Mouse (Mus musculus): Measurements from ENCODE around the gene Frmd4b. TPM values are rescaled to one million over a fixed set of nuclear protein-coding genes. Genes with fewer than 3 reads are reported as not detected.
A peak's percentile ranks its signal among the peaks of the same experiment; 100 is the strongest.

Frmd4b gene
- total RNA-seq, 2 experiments from 2014 or later, result 19.5 to 21.0 TPM

GRCm38 (mm10) chr6:97531043-97531442, 86.3 kb downstream of the Frmd4b start:
- peak; percentile 17 to 53 for DNase-seq (ENCODE audit: low spot score in 2 of 2)
- intact Hi-C loops (cut with DNase I), result no loop called here

- no peak for DNase-seq (ENCODE audit: low spot score in 2 of 2)
- intact Hi-C loops (cut with DNase I), result loop anchor here (10.0 kb wide), 1 partner anchor 354 kb away; the partner anchor contains the start of gene Tmf1
Observed at GRCm38 (mm10) chr6:97528961-97529680, 88.2 kb downstream of the Frmd4b start.

GRCm38 (mm10) chr6:97526092-97526491, 91.2 kb downstream of the Frmd4b start:
- intact Hi-C loops (cut with DNase I), result loop anchor here (10.0 kb wide), 1 partner anchor 351 kb away; the partner anchor contains the start of gene Tmf1
- peak in 1 of 2 experiments; percentile 19 for DNase-seq (ENCODE audit: low spot score in 2 of 2)

GRCm38 (mm10) chr6:97523118-97523517, 94.2 kb downstream of the Frmd4b start:
- intact Hi-C loops (cut with DNase I), result loop anchor here (2.0 to 10.0 kb wide), 4 partner anchors 102 to 348 kb away; partner anchors contain the start of gene Tmf1

GRCm38 (mm10) chr6:97521279-97522038, 95.9 kb downstream of the Frmd4b start:
- no peak for DNase-seq (ENCODE audit: low spot score in 2 of 2)
- intact Hi-C loops (cut with DNase I), result loop anchor here (2.0 to 10.0 kb wide), 4 partner anchors 101 to 347 kb away; partner anchors contain the start of gene Tmf1

More at GRCm38 (mm10) chr6:97523118-97523517, 94.2 kb downstream of the Frmd4b start:
- DNase-seq (ENCODE audit: low spot score in 2 of 2), result peak; percentile 71 to 83

- intact Hi-C loops (cut with DNase I), result loop anchor here (5.0 to 10.0 kb wide), 2 partner anchors 222 to 346 kb away; partner anchors contain the start of gene Tmf1
- DNase-seq (ENCODE audit: low spot score in 2 of 2), result no peak
Observed at GRCm38 (mm10) chr6:97520566-97520965, 96.8 kb downstream of the Frmd4b start.

GRCm38 (mm10) chr6:97519553-97519952, 97.8 kb downstream of the Frmd4b start:
- DNase-seq (ENCODE audit: low spot score in 2 of 2), result no peak
- intact Hi-C loops (cut with DNase I), result no loop called here

GRCm38 (mm10) chr6:97518467-97518866, 98.9 kb downstream of the Frmd4b start:
- intact Hi-C loops (cut with DNase I), result no loop called here
- peak in 1 of 2 experiments; percentile 33 for DNase-seq (ENCODE audit: low spot score in 2 of 2)

- intact Hi-C loops (cut with DNase I), result no loop called here
- no peak for DNase-seq (ENCODE audit: low spot score in 2 of 2)
Observed at GRCm38 (mm10) chr6:97517616-97518235, 99.6 kb downstream of the Frmd4b start.

- intact Hi-C loops (cut with DNase I), result no loop called here
- DNase-seq (ENCODE audit: low spot score in 2 of 2), result no peak
Observed at GRCm38 (mm10) chr6:97516941-97517340, 100.4 kb downstream of the Frmd4b start.

- intact Hi-C loops (cut with DNase I), result no loop called here
- DNase-seq (ENCODE audit: low spot score in 2 of 2), result no peak
Observed at GRCm38 (mm10) chr6:97510771-97511170, 106.6 kb downstream of the Frmd4b start.

GRCm38 (mm10) chr6:97509434-97509833, 107.9 kb downstream of the Frmd4b start:
- intact Hi-C loops (cut with DNase I), result loop anchor here (5.0 kb wide), 1 partner anchor 232 kb away; no protein-coding TSS in a partner anchor
- DNase-seq (ENCODE audit: low spot score in 2 of 2), result no peak

- intact Hi-C loops (cut with DNase I), result loop anchor here (5.0 kb wide), 1 partner anchor 231 kb away; no protein-coding TSS in a partner anchor
Observed at GRCm38 (mm10) chr6:97508480-97508879, 108.9 kb downstream of the Frmd4b start.

GRCm38 (mm10) chr6:97507893-97508292, 109.4 kb downstream of the Frmd4b start:
- no peak for DNase-seq (ENCODE audit: low spot score in 2 of 2)
- intact Hi-C loops (cut with DNase I), result loop anchor here (2.0 to 5.0 kb wide), 2 partner anchors 53 to 231 kb away; no protein-coding TSS in a partner anchor

More at GRCm38 (mm10) chr6:97508480-97508879, 108.9 kb downstream of the Frmd4b start:
- no peak for DNase-seq (ENCODE audit: low spot score in 2 of 2)

- intact Hi-C loops (cut with DNase I), result loop anchor here (2.0 to 5.0 kb wide), 2 partner anchors 51 to 229 kb away; no protein-coding TSS in a partner anchor
- DNase-seq (ENCODE audit: low spot score in 2 of 2), result peak; percentile 67 to 73
Observed at GRCm38 (mm10) chr6:97506141-97506650, 111.1 kb downstream of the Frmd4b start.

GRCm38 (mm10) chr6:97504673-97505072, 112.7 kb downstream of the Frmd4b start:
- intact Hi-C loops (cut with DNase I), result loop anchor here (5.0 kb wide), 1 partner anchor 227 kb away; no protein-coding TSS in a partner anchor
- DNase-seq (ENCODE audit: low spot score in 2 of 2), result no peak

GRCm38 (mm10) chr6:97501000-97501399, 116.3 kb downstream of the Frmd4b start:
- intact Hi-C loops (cut with DNase I), result no loop called here

GRCm38 (mm10) chr6:97500246-97500645, 117.1 kb downstream of the Frmd4b start:
- no peak for DNase-seq (ENCODE audit: low spot score in 2 of 2)
- intact Hi-C loops (cut with DNase I), result no loop called here

More at GRCm38 (mm10) chr6:97501000-97501399, 116.3 kb downstream of the Frmd4b start:
- no peak for DNase-seq (ENCODE audit: low spot score in 2 of 2)

GRCm38 (mm10) chr6:97496002-97496401, 121.3 kb downstream of the Frmd4b start:
- no peak for DNase-seq (ENCODE audit: low spot score in 2 of 2)
- intact Hi-C loops (cut with DNase I), result no loop called here
